Mouse (Mus musculus): ENCODE results near the gene Tent2.

- no peak for TF ChIP-seq CTCF (IDR thresholded peaks at IDR 0.05; ENCODE audit: control insufficient read depth, insufficient read depth, low read length)
- no peak for TF ChIP-seq POLR2A (IDR thresholded peaks at IDR 0.05; ENCODE audit: borderline replicate concordance, control insufficient read depth, low read depth, low read length)
Measured at GRCm38 (mm10) chr13:93122321-93122720, 69.9 kb downstream of the Tent2 start.
